Mouse (Mus musculus) forelimb bud, embryonic 11.5 days (tissue): ENCODE data around the gene Ednrb.

Experiments
- DNase-seq: peaks from one replicate; pipeline ENCODE4 v3.0.0-alpha.2; 2012; ENCODE audit warnings: low read depth, low spot score

The Ednrb gene

DNA sequence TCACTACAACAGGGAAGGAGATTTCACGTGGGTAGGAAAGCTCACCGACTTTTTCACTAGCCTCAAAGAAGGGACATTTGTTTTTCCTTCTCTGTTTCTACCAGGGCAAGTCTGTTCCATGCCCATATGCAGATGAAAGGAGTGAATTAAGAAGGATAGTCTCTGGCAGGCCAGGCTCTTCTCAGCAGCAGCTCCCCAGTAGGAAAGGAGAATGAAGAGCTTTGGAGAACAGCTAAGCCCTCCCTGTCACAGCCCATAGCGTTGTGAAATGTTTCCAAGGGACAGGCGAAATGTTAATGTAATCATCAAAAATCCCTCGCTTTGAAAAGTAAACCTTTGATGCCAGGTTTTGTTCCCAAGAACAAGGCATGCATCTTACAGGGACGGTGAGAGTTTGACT lies 76.7 kb downstream of the Ednrb start:
- DNase-seq: no peak
